Mouse (Mus musculus) liver, embryonic 14.5 days (tissue): ENCODE measurements around the gene Ric8a.

Experiments
- CTCF ChIP-seq: IDR thresholded peaks from 2 replicates; pipeline ENCODE4 v1.5.1; 2016; ENCODE audit warnings: antibody characterized with exemption, low read depth, control low read depth
- EP300 ChIP-seq: IDR thresholded peaks from 2 replicates; pipeline ENCODE4 v1.6.1; 2016; ENCODE audit warnings: antibody characterized with exemption, low read depth

- TF ChIP-seq CTCF, result no peak
- TF ChIP-seq EP300, result no peak
Measured at GRCm38 (mm10) chr7:140902036-140902875, 45.5 kb downstream of the Ric8a start.
